ENCODE assay signal across 13 mouse cellular contexts in the genomic region with DNA sequence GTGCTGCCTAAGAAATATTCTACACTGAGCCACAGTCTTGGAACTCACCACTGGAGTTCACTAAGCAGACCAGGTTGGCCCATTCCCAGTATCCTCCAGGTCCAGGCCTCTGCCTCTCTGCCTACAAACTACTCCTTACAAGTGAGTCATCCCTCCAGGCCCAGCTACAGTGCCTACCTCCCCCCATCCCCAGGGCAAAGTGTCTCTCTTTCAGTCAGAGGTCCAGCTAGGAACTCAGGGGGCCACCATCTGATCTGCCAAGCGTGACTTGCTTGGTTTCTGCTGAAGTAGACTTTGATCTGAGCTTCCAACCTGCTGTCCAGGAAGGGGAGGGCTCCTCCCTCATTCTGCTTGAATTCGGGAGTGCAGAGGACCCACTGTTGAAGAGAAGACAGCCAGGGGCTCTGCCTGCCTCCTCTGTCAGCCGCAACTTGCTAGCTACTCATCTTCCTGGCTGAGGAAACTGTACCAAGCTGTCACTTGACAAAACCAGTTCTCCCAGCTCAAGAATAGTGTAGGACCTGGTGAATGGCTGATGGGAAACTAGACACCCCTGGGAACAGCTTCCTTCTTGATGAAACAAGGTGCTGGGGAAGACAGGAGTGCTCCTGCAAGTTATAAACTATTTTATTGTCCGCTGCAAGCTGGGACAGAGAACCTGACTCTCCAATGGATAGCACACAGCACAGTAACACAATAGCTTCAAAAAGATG. TPM values are rescaled to one million over a fixed set of nuclear protein-coding genes. Genes with fewer than 3 reads are reported as not detected.
A peak's percentile ranks its signal among the peaks of the same experiment; 100 is the strongest.
DNase-seq lines count a peak whose midpoint lies in the region; ATAC-seq lines count a peak whose summit lies in the region.
"Had no signal": no experiment of that assay in that cellular context is flagged by ENCODE, and none has a peak within 500 bp of the region (broad histone marks: within the 10 kb centered on the region; RNA-seq: fewer than 3 reads in every experiment).

No protein-coding gene starts in this region.

- no peak overlapping the region for H3K4me2 ChIP-seq in forebrain, embryonic 16.5 days (ENCODE audit: low read length)
- H3K4me2 ChIP-seq: forebrain, embryonic 13.5 days had no signal

- DNase-seq in forebrain, embryonic 10.5 days (ENCODE audit: extremely low spot score, low spot score) = no peak
- DNase-seq in thymus, postnatal 4 days = peak; percentile 14
- DNase-seq in thymus, postnatal 36 days = no peak
- DNase-seq in kidney, postnatal 14 days = peak; percentile 83
- no peak for DNase-seq in cerebellum, postnatal 4 days (ENCODE audit: low spot score in 2 of 2)
- no peak for DNase-seq in cerebellum, adult 11 months
- no peak for DNase-seq in layer of hippocampus, postnatal 25 days (ENCODE audit: extremely low spot score in 1 of 2, low spot score in 1 of 2)
- DNase-seq: thymus, postnatal 25 days had no signal

- H3K4me1 ChIP-seq in forebrain, embryonic 10.5 days = peaks cover 100% of the 10 kb centered on the region
- H3K4me1 ChIP-seq in forebrain, embryonic 16.5 days (replicated peaks; ENCODE audit: control insufficient read depth, insufficient read depth, low read length) = peaks cover 41% of the 10 kb centered on the region

- no peak for ATAC-seq in forebrain, embryonic 16.5 days
- ATAC-seq: forebrain, embryonic 13.5 days had no signal

- H3K4me3 ChIP-seq in forebrain, embryonic 10.5 days = no peak overlapping the region
- H3K4me3 ChIP-seq in forebrain, embryonic 16.5 days (replicated peaks; ENCODE audit: low read length) = no peak overlapping the region
- H3K4me3 ChIP-seq: forebrain, embryonic 13.5 days; layer of hippocampus, adult 2 months had no signal

- H3K36me3 ChIP-seq in forebrain, embryonic 10.5 days (replicated peaks) = peaks cover 8% of the 10 kb centered on the region
- no peaks in the 10 kb centered on the region for H3K36me3 ChIP-seq in forebrain, embryonic 16.5 days (ENCODE audit: control insufficient read depth, insufficient read depth)

- WGBS in forebrain, embryonic 10.5 days = 33% methylated on average over 4 of the region's 4 CpGs
- 40% methylated on average over 4 of the region's 4 CpGs for WGBS in forebrain, embryonic 16.5 days

- no peaks in the 10 kb centered on the region for H3K27me3 ChIP-seq in forebrain, embryonic 10.5 days (ENCODE audit: poor library complexity, severe bottlenecking)
- H3K27me3 ChIP-seq in forebrain, embryonic 16.5 days (replicated peaks; ENCODE audit: control insufficient read depth, insufficient read depth, low read length) = no peaks in the 10 kb centered on the region
- H3K27me3 ChIP-seq: forebrain, embryonic 13.5 days had no signal

- no peaks in the 10 kb centered on the region for H3K9me3 ChIP-seq in forebrain, embryonic 10.5 days
- no peaks in the 10 kb centered on the region for H3K9me3 ChIP-seq in forebrain, embryonic 16.5 days (ENCODE audit: control insufficient read depth, low read length)
- H3K9me3 ChIP-seq: forebrain, embryonic 13.5 days; G1E had no signal

- H3K27ac ChIP-seq in forebrain, embryonic 10.5 days = peak overlapping the region; percentile 31
- no peak overlapping the region for H3K27ac ChIP-seq in forebrain, embryonic 16.5 days (ENCODE audit: low read length)
- H3K27ac ChIP-seq: forebrain, embryonic 13.5 days; layer of hippocampus, adult 2 months; macrophage had no signal

- no peak overlapping the region for H3K9ac ChIP-seq in forebrain, embryonic 16.5 days (replicated peaks; ENCODE audit: low read depth, low read length)
- H3K9ac ChIP-seq: forebrain, embryonic 13.5 days had no signal

RNA-seq across cellular contexts. Expression of gene Ccdc88c, which starts 25.9 kb away (rescaled TPM):
- 19.8 and 22.6 TPM in 2 replicates for polyA plus RNA-seq in forebrain, embryonic 10.5 days (2016; fragmentation: Nextera tagmentation; extraction: Ambion mirVana)
- polyA plus RNA-seq in forebrain, embryonic 16.5 days (2015; fragmentation: Nextera tagmentation; extraction: Ambion mirVana) = 18.1 and 20.7 TPM in 2 replicates
- 10 to 100 TPM; 26.7 to 40.1 TPM for total RNA-seq in layer of hippocampus, postnatal 25 days (2021)

Comparison
In these comparisons a context has a peak if more than half of its experiments do, and no peak if none do; other contexts are left out.
1. DNase-seq: peak in thymus, postnatal 4 days (single experiment) and kidney, postnatal 14 days (single experiment); none in forebrain, embryonic 10.5 days (single experiment), thymus, postnatal 36 days (0 of 2), cerebellum, postnatal 4 days (0 of 2), cerebellum, adult 11 months (single experiment) and layer of hippocampus, postnatal 25 days (0 of 2).